ENCODE assay signal across 19 mouse cellular contexts in genomic region chr16:91850175-91850574, GRCm38 (mm10).
"Had no signal": no experiment of that assay in that cellular context is flagged by ENCODE, and none has a peak within 500 bp of the region (broad histone marks: within the 10 kb centered on the region; RNA-seq: fewer than 3 reads in every experiment).

No protein-coding gene starts in this region.

- H3K4me2 ChIP-seq: liver, embryonic 12.5 days; liver, embryonic 15.5 days; lung, embryonic 15.5 days; midbrain, embryonic 11.5 days; stomach, embryonic 15.5 days had no signal

- H3K4me3 ChIP-seq: layer of hippocampus, adult 2 months; left cerebral cortex, adult 2 months; liver, embryonic 12.5 days; liver, embryonic 15.5 days; lung, embryonic 15.5 days; stomach, embryonic 15.5 days had no signal

- H3K27me3 ChIP-seq: lung, embryonic 15.5 days; stomach, embryonic 15.5 days had no signal

- H3K27ac ChIP-seq: kidney, postnatal 0 days; layer of hippocampus, adult 2 months; left cerebral cortex, adult 2 months; liver, embryonic 12.5 days; liver, embryonic 15.5 days; lung, embryonic 15.5 days; stomach, embryonic 15.5 days had no signal

- ATAC-seq: liver, embryonic 12.5 days had no signal

- H3K9me3 ChIP-seq: liver, embryonic 12.5 days; liver, embryonic 15.5 days; lung, embryonic 15.5 days; stomach, embryonic 15.5 days had no signal

- DNase-seq: kidney, adult 18-20 months; layer of hippocampus, postnatal 36 days; lung, adult 18-20 months; lung, postnatal 10 days; lung, postnatal 36 days; midbrain, embryonic 14.5 days; retina, postnatal 1 day; right cerebral cortex, postnatal 25 days; spleen, adult 18-20 months; thymus, adult 18-20 months; thymus, postnatal 36 days had no signal

- H3K9ac ChIP-seq: liver, embryonic 12.5 days; liver, embryonic 15.5 days; lung, embryonic 15.5 days; stomach, embryonic 15.5 days had no signal
